Mouse (Mus musculus) megakaryocyte, embryonic 14.5 days (primary cell): ENCODE results near the gene Rpl13a.

ENCODE experiments used
- FLI1 ChIP-seq: IDR thresholded peaks from 2 replicates; pipeline ENCODE4 v1.6.1; 2012; ENCODE audit warnings: low read length, inconsistent platforms, mixed read lengths
- GATA1 ChIP-seq: IDR thresholded peaks from 3 replicates; pipeline ENCODE4 v1.6.1; 2012; ENCODE audit warnings: mixed read lengths, low read length, inconsistent platforms, borderline replicate concordance

GRCm38 (mm10) chr7:45112529-45112928 is 16.0 kb downstream of the Rpl13a start:
- TF ChIP-seq FLI1 = no peak
- no peak for TF ChIP-seq GATA1
